Mouse (Mus musculus): ENCODE data around the gene Tcstv3. TPM values are rescaled to one million over a fixed set of nuclear protein-coding genes. Genes with fewer than 3 reads are reported as not detected.
"Not testable (repeated sequence)": the region's sequence is repeated elsewhere in the genome, so short reads cannot be mapped to it uniquely, and the experiment has no call there.

Gene Tcstv3
- polyA plus RNA-seq (2015; fragmentation: Nextera tagmentation; extraction: Ambion mirVana), result not detected in 2 replicates

- ATAC-seq; H3K4me3 ChIP-seq (ENCODE audit: low read length); H3K27me3 ChIP-seq (replicated peaks; ENCODE audit: control insufficient read depth, insufficient read depth, low read length); H3K9ac ChIP-seq (ENCODE audit: low read depth, low read length); H3K27ac ChIP-seq (ENCODE audit: low read depth, low read length); H3K9me3 ChIP-seq (ENCODE audit: control insufficient read depth, low read length); H3K4me1 ChIP-seq (ENCODE audit: control insufficient read depth, insufficient read depth, low read depth, low read length); H3K4me2 ChIP-seq (ENCODE audit: low read length); H3K36me3 ChIP-seq (ENCODE audit: control insufficient read depth, insufficient read depth, low read length): not testable (repeated sequence)
- WGBS, result 81% methylated on average over 3 of the region's 3 CpGs
These were observed at the start of gene Tcstv3 for GRCm38 (mm10) chr13:120316578-120316977. TSS of gene Tcstv3 (plus strand) at chr13:120316878.

GRCm38 (mm10) chr13:120277837-120278236 lies 38.8 kb upstream of the Tcstv3 start:
- not testable (repeated sequence) for H3K27ac ChIP-seq (ENCODE audit: low read depth, low read length); H3K4me3 ChIP-seq (ENCODE audit: low read length); H3K36me3 ChIP-seq (ENCODE audit: control insufficient read depth, insufficient read depth, low read length); H3K27me3 ChIP-seq (replicated peaks; ENCODE audit: control insufficient read depth, insufficient read depth, low read length); H3K9me3 ChIP-seq (ENCODE audit: control insufficient read depth, low read length); H3K4me1 ChIP-seq (ENCODE audit: control insufficient read depth, insufficient read depth, low read depth, low read length); H3K9ac ChIP-seq (ENCODE audit: low read depth, low read length); H3K4me2 ChIP-seq (ENCODE audit: low read length); ATAC-seq
- whole genome bisulfite sequencing, result 19% methylated on average over 2 of the region's 2 CpGs

- WGBS, result 91% methylated on average over 9 of the region's 9 CpGs
- H3K9ac ChIP-seq (ENCODE audit: low read depth, low read length), result no peak overlapping the region
- no peaks in the 10 kb centered on the region for H3K9me3 ChIP-seq (ENCODE audit: control insufficient read depth, low read length)
- no peak for ATAC-seq
- no peak overlapping the region for H3K4me2 ChIP-seq (ENCODE audit: low read length)
- H3K27me3 ChIP-seq (replicated peaks; ENCODE audit: control insufficient read depth, insufficient read depth, low read length), result no peaks in the 10 kb centered on the region
- H3K4me3 ChIP-seq (ENCODE audit: low read length), result no peak overlapping the region
- H3K4me1 ChIP-seq (ENCODE audit: control insufficient read depth, insufficient read depth, low read depth, low read length), result no peaks in the 10 kb centered on the region
- no peak overlapping the region for H3K27ac ChIP-seq (ENCODE audit: low read depth, low read length)
- no peaks in the 10 kb centered on the region for H3K36me3 ChIP-seq (ENCODE audit: control insufficient read depth, insufficient read depth, low read length)
These were observed 37.9 kb upstream of the Tcstv3 start for GRCm38 (mm10) chr13:120278784-120279183.

- Histone ChIP-seq H3K4me3 (ENCODE audit: low read length) (no peak overlapping the region), H3K36me3 (ENCODE audit: control insufficient read depth, insufficient read depth, low read length) (no peaks in the 10 kb centered on the region), H3K9ac (ENCODE audit: low read depth, low read length) (no peak overlapping the region), H3K4me1 (ENCODE audit: control insufficient read depth, insufficient read depth, low read depth, low read length) (no peaks in the 10 kb centered on the region), H3K27me3 (replicated peaks; ENCODE audit: control insufficient read depth, insufficient read depth, low read length) (no peaks in the 10 kb centered on the region), H3K4me2 (ENCODE audit: low read length) (no peak overlapping the region), H3K27ac (ENCODE audit: low read depth, low read length) (no peak overlapping the region), H3K9me3 (ENCODE audit: control insufficient read depth, low read length) (no peaks in the 10 kb centered on the region; the same call in 1 of the 2 replicates)
- 77% methylated on average over 1 of the region's 1 CpGs for WGBS
- no peak for ATAC-seq
These were observed 17.3 kb upstream of the Tcstv3 start for GRCm38 (mm10) chr13:120299324-120299894.

GRCm38 (mm10) chr13:120299991-120300442 lies 16.7 kb upstream of the Tcstv3 start, which contains the start of gene BC147527:
TSS of gene BC147527 (plus strand) at chr13:120300392.
- ATAC-seq, result no peak
- Histone ChIP-seq H3K27ac (ENCODE audit: low read depth, low read length) (no peak within 1 kb of the TSS), H3K4me2 (ENCODE audit: low read length) (no peak within 1 kb of the TSS), H3K9ac (ENCODE audit: low read depth, low read length) (no peak within 1 kb of the TSS), H3K4me3 (ENCODE audit: low read length) (no peak within 1 kb of the TSS), H3K36me3 (ENCODE audit: control insufficient read depth, insufficient read depth, low read length) (no peaks in the 10 kb centered on the region), H3K27me3 (replicated peaks; ENCODE audit: control insufficient read depth, insufficient read depth, low read length) (no peaks in the 10 kb centered on the region), H3K4me1 (ENCODE audit: control insufficient read depth, insufficient read depth, low read depth, low read length) (no peaks in the 10 kb centered on the region), H3K9me3 (ENCODE audit: control insufficient read depth, low read length) (no peaks in the 10 kb centered on the region; the same call in 1 of the 2 replicates)
- 47% methylated on average over 2 of the region's 2 CpGs for WGBS

GRCm38 (mm10) chr13:120300853-120301252 lies 15.8 kb upstream of the Tcstv3 start:
- WGBS, result 91% methylated on average over 4 of the region's 4 CpGs
- H3K4me1 ChIP-seq (ENCODE audit: control insufficient read depth, insufficient read depth, low read depth, low read length), result no peaks in the 10 kb centered on the region
- no peak overlapping the region for H3K4me2 ChIP-seq (ENCODE audit: low read length)
- no peaks in the 10 kb centered on the region for H3K36me3 ChIP-seq (ENCODE audit: control insufficient read depth, insufficient read depth, low read length)
- no peak overlapping the region for H3K27ac ChIP-seq (ENCODE audit: low read depth, low read length)
- H3K9ac ChIP-seq (ENCODE audit: low read depth, low read length), result no peak overlapping the region
- no peaks in the 10 kb centered on the region; the same call in 1 of the 2 replicates for H3K9me3 ChIP-seq (ENCODE audit: control insufficient read depth, low read length)
- no peaks in the 10 kb centered on the region for H3K27me3 ChIP-seq (replicated peaks; ENCODE audit: control insufficient read depth, insufficient read depth, low read length)
- H3K4me3 ChIP-seq (ENCODE audit: low read length), result no peak overlapping the region
- ATAC-seq, result no peak

- Histone ChIP-seq H3K9ac (ENCODE audit: low read depth, low read length) (no peak overlapping the region), H3K36me3 (ENCODE audit: control insufficient read depth, insufficient read depth, low read length) (no peaks in the 10 kb centered on the region), H3K4me3 (ENCODE audit: low read length) (no peak overlapping the region), H3K27ac (ENCODE audit: low read depth, low read length) (no peak overlapping the region), H3K4me2 (ENCODE audit: low read length) (no peak overlapping the region), H3K4me1 (ENCODE audit: control insufficient read depth, insufficient read depth, low read depth, low read length) (no peaks in the 10 kb centered on the region), H3K27me3 (replicated peaks; ENCODE audit: control insufficient read depth, insufficient read depth, low read length) (no peaks in the 10 kb centered on the region), H3K9me3 (ENCODE audit: control insufficient read depth, low read length) (no peaks in the 10 kb centered on the region)
- ATAC-seq, result no peak
- WGBS, result 81% methylated on average over 4 of the region's 4 CpGs
These were observed 5.9 kb upstream of the Tcstv3 start for GRCm38 (mm10) chr13:120310749-120311148.

- H3K4me1 ChIP-seq (ENCODE audit: control insufficient read depth, insufficient read depth, low read depth, low read length), result no peaks in the 10 kb centered on the region
- H3K9me3 ChIP-seq (ENCODE audit: control insufficient read depth, low read length), result no peaks in the 10 kb centered on the region
- no peak overlapping the region for H3K27ac ChIP-seq (ENCODE audit: low read depth, low read length)
- no peaks in the 10 kb centered on the region for H3K27me3 ChIP-seq (replicated peaks; ENCODE audit: control insufficient read depth, insufficient read depth, low read length)
- H3K4me2 ChIP-seq (ENCODE audit: low read length), result no peak overlapping the region
- H3K9ac ChIP-seq (ENCODE audit: low read depth, low read length), result no peak overlapping the region
- 49% methylated on average over 14 of the region's 14 CpGs for WGBS
- ATAC-seq, result no peak
- no peaks in the 10 kb centered on the region for H3K36me3 ChIP-seq (ENCODE audit: control insufficient read depth, insufficient read depth, low read length)
- H3K4me3 ChIP-seq (ENCODE audit: low read length), result no peak overlapping the region
These were observed 3.1 kb upstream of the Tcstv3 start for GRCm38 (mm10) chr13:120313584-120313983.

- ATAC-seq, result no peak
- no peak overlapping the region for H3K4me2 ChIP-seq (ENCODE audit: low read length)
- H3K4me3 ChIP-seq (ENCODE audit: low read length), result no peak overlapping the region
- no peaks in the 10 kb centered on the region for H3K4me1 ChIP-seq (ENCODE audit: control insufficient read depth, insufficient read depth, low read depth, low read length)
- 64% methylated on average over 3 of the region's 3 CpGs for WGBS
- no peak overlapping the region for H3K9ac ChIP-seq (ENCODE audit: low read depth, low read length)
- no peaks in the 10 kb centered on the region for H3K27me3 ChIP-seq (replicated peaks; ENCODE audit: control insufficient read depth, insufficient read depth, low read length)
- H3K9me3 ChIP-seq (ENCODE audit: control insufficient read depth, low read length), result 0 out of 2 replicates have a peak, but pooled peaks cover 3% of the 10 kb centered on the region
- H3K36me3 ChIP-seq (ENCODE audit: control insufficient read depth, insufficient read depth, low read length), result no peaks in the 10 kb centered on the region
- no peak overlapping the region for H3K27ac ChIP-seq (ENCODE audit: low read depth, low read length)
These were observed 3.5 kb downstream of the Tcstv3 start for GRCm38 (mm10) chr13:120320183-120320582.
